ENCODE assay signal across 17 mouse cellular contexts in genomic region chr1:129365590-129365989, GRCm38 (mm10).
DNase-seq lines count a peak whose midpoint lies in the region; ATAC-seq and TF ChIP-seq lines count a peak whose summit lies in the region.
"Had no signal": no experiment of that assay in that cellular context is flagged by ENCODE, and none has a peak within 500 bp of the region (broad histone marks: within the 10 kb centered on the region; RNA-seq: fewer than 3 reads in every experiment).

No protein-coding gene starts in this region.

- no peak for TF ChIP-seq EP300 in stomach, postnatal 0 days (optimal IDR thresholded peaks at IDR 0.05)

- 45% methylated on average over 1 of the region's 1 CpGs for WGBS in hindbrain, embryonic 12.5 days
- 37% methylated on average over 1 of the region's 1 CpGs for WGBS in hindbrain, postnatal 0 days
- 44% methylated on average over 1 of the region's 1 CpGs for WGBS in midbrain, embryonic 14.5 days
- WGBS in midbrain, embryonic 10.5 days: 77% methylated on average over 1 of the region's 1 CpGs
- 17% methylated on average over 1 of the region's 1 CpGs for WGBS in neural tube, embryonic 14.5 days
- WGBS in neural tube, embryonic 15.5 days: 38% methylated on average over 1 of the region's 1 CpGs
- 39% methylated on average over 1 of the region's 1 CpGs for WGBS in stomach, postnatal 0 days

- 0 out of 2 replicates have a peak, but pooled peaks have one; percentile 31 for ATAC-seq in hindbrain, embryonic 12.5 days (ENCODE audit: low FRiP score)
- no peak for ATAC-seq in hindbrain, postnatal 0 days
- peak; percentile 34; the same call in 1 of the 2 replicates for ATAC-seq in midbrain, embryonic 14.5 days (ENCODE audit: low FRiP score, low TSS enrichment)
- peak; percentile 68; the same call in 1 of the 2 replicates for ATAC-seq in neural tube, embryonic 14.5 days (ENCODE audit: low read depth)
- ATAC-seq in neural tube, embryonic 15.5 days (ENCODE audit: low FRiP score): no peak
- ATAC-seq in stomach, postnatal 0 days (ENCODE audit: low FRiP score, low TSS enrichment): no peak
- ATAC-seq: forebrain, embryonic 13.5 days; forebrain, embryonic 15.5 days had no signal

- no peaks in the 10 kb centered on the region for H3K36me3 ChIP-seq in hindbrain, embryonic 12.5 days
- no peaks in the 10 kb centered on the region for H3K36me3 ChIP-seq in hindbrain, postnatal 0 days (ENCODE audit: insufficient read depth, low read length)
- no peaks in the 10 kb centered on the region for H3K36me3 ChIP-seq in midbrain, embryonic 14.5 days (ENCODE audit: control insufficient read depth, insufficient read depth, low read length)
- H3K36me3 ChIP-seq in midbrain, embryonic 10.5 days: no peaks in the 10 kb centered on the region
- H3K36me3 ChIP-seq in neural tube, embryonic 14.5 days (ENCODE audit: control insufficient read depth, insufficient read depth, low read length): no peaks in the 10 kb centered on the region
- H3K36me3 ChIP-seq in neural tube, embryonic 15.5 days: no peaks in the 10 kb centered on the region
- no peaks in the 10 kb centered on the region for H3K36me3 ChIP-seq in stomach, postnatal 0 days (ENCODE audit: control insufficient read depth, insufficient read depth, low read length)
- H3K36me3 ChIP-seq: embryonic facial prominence, embryonic 10.5 days; embryonic facial prominence, embryonic 12.5 days; forebrain, embryonic 15.5 days had no signal

- H3K9me3 ChIP-seq in hindbrain, embryonic 12.5 days (replicated peaks): no peaks in the 10 kb centered on the region
- H3K9me3 ChIP-seq in hindbrain, postnatal 0 days (ENCODE audit: low read length): no peaks in the 10 kb centered on the region
- H3K9me3 ChIP-seq in midbrain, embryonic 14.5 days (ENCODE audit: control insufficient read depth, low read length): no peaks in the 10 kb centered on the region
- no peaks in the 10 kb centered on the region for H3K9me3 ChIP-seq in midbrain, embryonic 10.5 days (replicated peaks)
- H3K9me3 ChIP-seq in neural tube, embryonic 14.5 days (ENCODE audit: control insufficient read depth, low read length): no peaks in the 10 kb centered on the region
- no peaks in the 10 kb centered on the region for H3K9me3 ChIP-seq in neural tube, embryonic 15.5 days (replicated peaks)
- no peaks in the 10 kb centered on the region for H3K9me3 ChIP-seq in stomach, postnatal 0 days (ENCODE audit: control insufficient read depth, low read length)
- H3K9me3 ChIP-seq: embryonic facial prominence, embryonic 10.5 days; embryonic facial prominence, embryonic 12.5 days; forebrain, embryonic 13.5 days; forebrain, embryonic 15.5 days had no signal

- H3K4me3 ChIP-seq in hindbrain, embryonic 12.5 days: no peak overlapping the region
- no peak overlapping the region for H3K4me3 ChIP-seq in hindbrain, postnatal 0 days (ENCODE audit: low read length)
- H3K4me3 ChIP-seq in midbrain, embryonic 14.5 days (replicated peaks; ENCODE audit: low read depth, low read length): no peak overlapping the region
- H3K4me3 ChIP-seq in midbrain, embryonic 10.5 days: no peak overlapping the region
- no peak overlapping the region for H3K4me3 ChIP-seq in neural tube, embryonic 14.5 days (ENCODE audit: low read depth, low read length)
- H3K4me3 ChIP-seq in neural tube, embryonic 15.5 days (replicated peaks): no peak overlapping the region
- no peak overlapping the region for H3K4me3 ChIP-seq in stomach, postnatal 0 days (ENCODE audit: low read depth, low read length)
- H3K4me3 ChIP-seq: embryonic facial prominence, embryonic 10.5 days; embryonic facial prominence, embryonic 12.5 days; forebrain, embryonic 13.5 days; forebrain, embryonic 15.5 days had no signal

- H3K9ac ChIP-seq in hindbrain, embryonic 12.5 days: no peak overlapping the region
- no peak overlapping the region for H3K9ac ChIP-seq in hindbrain, postnatal 0 days (replicated peaks; ENCODE audit: low read length)
- no peak overlapping the region for H3K9ac ChIP-seq in midbrain, embryonic 14.5 days (replicated peaks; ENCODE audit: low read length)
- no peak overlapping the region for H3K9ac ChIP-seq in neural tube, embryonic 14.5 days (replicated peaks; ENCODE audit: low read depth, low read length)
- no peak overlapping the region for H3K9ac ChIP-seq in neural tube, embryonic 15.5 days (replicated peaks)
- no peak overlapping the region for H3K9ac ChIP-seq in stomach, postnatal 0 days (ENCODE audit: low read length)
- H3K9ac ChIP-seq: embryonic facial prominence, embryonic 12.5 days; forebrain, embryonic 13.5 days; forebrain, embryonic 15.5 days had no signal

- no peak overlapping the region for H3K4me2 ChIP-seq in hindbrain, embryonic 12.5 days (replicated peaks)
- no peak overlapping the region for H3K4me2 ChIP-seq in hindbrain, postnatal 0 days (ENCODE audit: low read depth, low read length)
- H3K4me2 ChIP-seq in midbrain, embryonic 14.5 days (ENCODE audit: low read length): no peak overlapping the region
- H3K4me2 ChIP-seq in neural tube, embryonic 14.5 days (ENCODE audit: low read depth, low read length): no peak overlapping the region
- H3K4me2 ChIP-seq in neural tube, embryonic 15.5 days: no peak overlapping the region
- no peak overlapping the region for H3K4me2 ChIP-seq in stomach, postnatal 0 days (replicated peaks; ENCODE audit: low read depth)
- H3K4me2 ChIP-seq: embryonic facial prominence, embryonic 12.5 days; forebrain, embryonic 13.5 days; forebrain, embryonic 15.5 days had no signal

- no peak for DNase-seq in hindbrain, postnatal 0 days (ENCODE audit: low spot score)
- peak; percentile 15 for DNase-seq in midbrain, embryonic 14.5 days
- DNase-seq in midbrain, embryonic 10.5 days (ENCODE audit: low spot score): no peak
- no peak for DNase-seq in stomach, postnatal 0 days (ENCODE audit: low spot score)
- DNase-seq: adrenal gland, adult 2 months; adrenal gland, postnatal 10 days; adrenal gland, postnatal 25 days; cerebellum, adult 11-12 months; cerebellum, postnatal 10 days; cerebellum, postnatal 25 days had no signal

- no peak overlapping the region for H3K27ac ChIP-seq in hindbrain, embryonic 12.5 days
- no peak overlapping the region for H3K27ac ChIP-seq in hindbrain, postnatal 0 days
- H3K27ac ChIP-seq in midbrain, embryonic 14.5 days (replicated peaks; ENCODE audit: low read depth, low read length): no peak overlapping the region
- H3K27ac ChIP-seq in midbrain, embryonic 10.5 days (replicated peaks): no peak overlapping the region
- H3K27ac ChIP-seq in neural tube, embryonic 14.5 days (ENCODE audit: low read depth, low read length): no peak overlapping the region
- H3K27ac ChIP-seq in neural tube, embryonic 15.5 days (replicated peaks): no peak overlapping the region
- no peak overlapping the region for H3K27ac ChIP-seq in stomach, postnatal 0 days (replicated peaks)
- H3K27ac ChIP-seq: embryonic facial prominence, embryonic 10.5 days; embryonic facial prominence, embryonic 12.5 days; forebrain, embryonic 13.5 days; forebrain, embryonic 15.5 days had no signal

- no peaks in the 10 kb centered on the region for H3K27me3 ChIP-seq in hindbrain, embryonic 12.5 days
- H3K27me3 ChIP-seq in hindbrain, postnatal 0 days (ENCODE audit: insufficient read depth, low read length): no peaks in the 10 kb centered on the region
- no peaks in the 10 kb centered on the region for H3K27me3 ChIP-seq in midbrain, embryonic 14.5 days (ENCODE audit: control insufficient read depth, insufficient read depth, low read length)
- H3K27me3 ChIP-seq in midbrain, embryonic 10.5 days (ENCODE audit: low read depth, poor library complexity, severe bottlenecking): no peaks in the 10 kb centered on the region
- H3K27me3 ChIP-seq in neural tube, embryonic 14.5 days (ENCODE audit: control insufficient read depth, insufficient read depth, low read length): no peaks in the 10 kb centered on the region
- H3K27me3 ChIP-seq in neural tube, embryonic 15.5 days (replicated peaks): no peaks in the 10 kb centered on the region
- H3K27me3 ChIP-seq in stomach, postnatal 0 days (ENCODE audit: control insufficient read depth, insufficient read depth, low read length): no peaks in the 10 kb centered on the region
- H3K27me3 ChIP-seq: embryonic facial prominence, embryonic 12.5 days; forebrain, embryonic 13.5 days; forebrain, embryonic 15.5 days had no signal

- TF ChIP-seq CTCF in hindbrain, postnatal 0 days (IDR thresholded peaks at IDR 0.05; ENCODE audit: low read depth): no peak
- TF ChIP-seq CTCF in stomach, postnatal 0 days (IDR thresholded peaks at IDR 0.05; ENCODE audit: low read depth): no peak

- H3K4me1 ChIP-seq in hindbrain, embryonic 12.5 days: no peaks in the 10 kb centered on the region
- H3K4me1 ChIP-seq in hindbrain, postnatal 0 days (ENCODE audit: insufficient read depth, low read length): no peaks in the 10 kb centered on the region
- no peaks in the 10 kb centered on the region for H3K4me1 ChIP-seq in midbrain, embryonic 14.5 days (ENCODE audit: control insufficient read depth, insufficient read depth, low read length)
- H3K4me1 ChIP-seq in midbrain, embryonic 10.5 days: no peaks in the 10 kb centered on the region
- H3K4me1 ChIP-seq in neural tube, embryonic 14.5 days (ENCODE audit: control insufficient read depth, insufficient read depth, low read length): no peaks in the 10 kb centered on the region
- H3K4me1 ChIP-seq in neural tube, embryonic 15.5 days: 0 out of 2 replicates have a peak, but pooled peaks cover 2% of the 10 kb centered on the region
- no peaks in the 10 kb centered on the region for H3K4me1 ChIP-seq in stomach, postnatal 0 days (replicated peaks; ENCODE audit: control insufficient read depth, insufficient read depth)
- H3K4me1 ChIP-seq: embryonic facial prominence, embryonic 10.5 days; embryonic facial prominence, embryonic 12.5 days; forebrain, embryonic 13.5 days; forebrain, embryonic 15.5 days had no signal

Comparison
In these comparisons a context has a peak if more than half of its experiments do, and no peak if none do; other contexts are left out.
1. ATAC-seq: peak in hindbrain, embryonic 12.5 days (single experiment), midbrain, embryonic 14.5 days (single experiment) and neural tube, embryonic 14.5 days (single experiment); none in hindbrain, postnatal 0 days (single experiment), neural tube, embryonic 15.5 days (single experiment) and stomach, postnatal 0 days (single experiment).